Mouse (Mus musculus) heart, embryonic 16.5 days (tissue): ENCODE results near the gene Scamp1. TPM values are rescaled to one million over a fixed set of nuclear protein-coding genes. Genes with fewer than 3 reads are reported as not detected.

Source experiments
- ATAC-seq: fragments of 200-750 bp; cut with Nextera tagmentation; replicated peaks from 2 replicates; pipeline ENCODE4 v1.8.0; 2017; ENCODE audit warnings: moderate number of reproducible peaks; ENCODE audit not compliant: insufficient read depth, low FRiP score; ENCODE audit errors: extremely low read depth
- H3K27ac ChIP-seq: fragments of 300-500 bp; sonication (generic); 2 replicates; pipeline ENCODE4 v1.5.1; 2014; ENCODE audit warnings: mild to moderate bottlenecking, low read length, control low read depth, moderate library complexity
- H3K27me3 ChIP-seq: fragments of 300-500 bp; sonication (generic); 2 replicates; pipeline ENCODE4 v1.6.1; 2014; ENCODE audit warnings: low read length, mixed read lengths; ENCODE audit not compliant: control insufficient read depth, insufficient read depth
- H3K36me3 ChIP-seq: fragments of 300-500 bp; sonication (generic); 2 replicates; pipeline ENCODE4 v1.6.1; 2014; ENCODE audit not compliant: control insufficient read depth, insufficient read depth
- H3K4me1 ChIP-seq: fragments of 300-500 bp; sonication (generic); 2 replicates; pipeline ENCODE4 v1.6.1; 2014; ENCODE audit warnings: low read length, mixed read lengths; ENCODE audit not compliant: control insufficient read depth, insufficient read depth
- H3K4me2 ChIP-seq: fragments of 300-500 bp; sonication (generic); 2 replicates; pipeline ENCODE4 v1.6.1; 2014; ENCODE audit warnings: low read depth, mild to moderate bottlenecking, control low read depth, low read length
- H3K4me3 ChIP-seq: fragments of 300-500 bp; sonication (generic); 2 replicates; pipeline ENCODE4 v1.5.1; 2014; ENCODE audit warnings: mild to moderate bottlenecking, control low read depth, low read length
- H3K9ac ChIP-seq: fragments of 300-500 bp; sonication (generic); 2 replicates; pipeline ENCODE4 v1.6.1; 2014; ENCODE audit warnings: low read length, control low read depth
- H3K9me3 ChIP-seq: fragments of 300-500 bp; sonication (generic); replicated peaks from 2 replicates; pipeline ENCODE4 v1.6.1; 2016; ENCODE audit warnings: low read length; ENCODE audit not compliant: control insufficient read depth
- WGBS: fragments of 180-500 bp; shearing (Covaris S2); extraction: QIAGEN DNeasy Blood & Tissue Kit; methylation state at CpG from one replicate; pipeline ENCODE4 v1.1.7; 2014; 5-methylcytosine and 5-hydroxymethylcytosine counted together
- polyA plus RNA-seq: library from polyadenylated mRNA; unstranded; fragments of >200 nt; fragmentation: Nextera tagmentation; extraction: Ambion mirVana; gene quantifications from 2 replicates; pipeline ENCODE4 v1.2.1, GENCODE M21; 2015

Scamp1 gene
- polyA plus RNA-seq, 1 experiment from 2014 or later: 25.9 TPM

DNA sequence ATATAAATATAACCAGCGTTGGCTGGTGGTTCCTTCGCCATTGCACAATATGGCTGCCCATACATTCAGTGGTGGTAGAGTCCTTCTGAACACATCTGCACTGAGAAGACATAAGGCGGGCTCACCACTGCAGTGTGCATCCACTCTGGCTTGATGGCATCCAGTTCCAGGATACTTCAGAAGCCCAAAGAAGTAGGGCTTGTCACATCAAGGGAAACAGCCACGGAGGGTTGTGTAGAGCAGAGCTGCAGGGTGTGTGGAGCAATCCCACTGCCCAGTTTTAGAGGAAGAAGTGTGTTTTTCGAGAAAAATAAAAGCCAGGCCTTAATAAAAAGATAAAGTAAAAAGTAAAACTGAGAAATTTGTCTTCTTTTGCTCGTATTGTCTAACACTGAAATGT, 87.0 kb downstream of the Scamp1 start:
- 86% methylated on average over 6 of the region's 6 CpGs for WGBS
- no peak overlapping the region for H3K4me2 ChIP-seq

DNA sequence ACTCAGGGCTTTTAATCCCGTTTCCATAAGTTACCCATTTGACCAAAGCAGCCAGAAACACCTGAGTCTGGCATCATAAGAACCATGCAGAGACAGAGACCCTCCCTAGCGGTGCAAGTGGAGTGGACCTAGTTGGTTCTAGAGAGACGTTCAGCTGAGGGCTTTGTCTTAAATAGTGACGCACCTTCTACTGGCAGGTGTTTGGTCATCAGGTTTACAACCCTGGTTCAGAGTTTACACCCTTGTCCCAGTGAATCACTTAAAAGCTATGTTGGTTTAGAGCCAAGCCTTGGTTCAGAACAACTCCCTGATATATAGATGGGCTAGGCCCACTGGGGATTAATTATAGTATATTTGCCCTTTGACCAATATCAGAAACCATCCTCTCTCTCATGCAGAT, 92.4 kb downstream of the Scamp1 start:
- Histone ChIP-seq H3K36me3 (peaks cover 3% of the 10 kb centered on the region; the same call in 1 of the 2 replicates), H3K27me3 (no peaks in the 10 kb centered on the region), H3K27ac (no peak overlapping the region), H3K4me2 (no peak overlapping the region), H3K9me3 (no peaks in the 10 kb centered on the region), H3K4me3 (no peak overlapping the region), H3K4me1 (peaks cover 2% of the 10 kb centered on the region), H3K9ac (no peak overlapping the region)
- WGBS: 88% methylated on average over 4 of the region's 4 CpGs
- 0 out of 2 replicates have a peak, but pooled peaks have one; percentile 18 for ATAC-seq

More for the DNA sequence above, 87.0 kb downstream of the Scamp1 start:
- no peak for ATAC-seq
- Histone ChIP-seq H3K27ac (no peak overlapping the region), H3K9me3 (no peaks in the 10 kb centered on the region), H3K4me3 (no peak overlapping the region), H3K9ac (no peak overlapping the region), H3K36me3 (peaks cover 3% of the 10 kb centered on the region; the same call in 1 of the 2 replicates), H3K4me1 (0 out of 2 replicates have a peak, but pooled peaks cover 2% of the 10 kb centered on the region), H3K27me3 (no peaks in the 10 kb centered on the region)

DNA sequence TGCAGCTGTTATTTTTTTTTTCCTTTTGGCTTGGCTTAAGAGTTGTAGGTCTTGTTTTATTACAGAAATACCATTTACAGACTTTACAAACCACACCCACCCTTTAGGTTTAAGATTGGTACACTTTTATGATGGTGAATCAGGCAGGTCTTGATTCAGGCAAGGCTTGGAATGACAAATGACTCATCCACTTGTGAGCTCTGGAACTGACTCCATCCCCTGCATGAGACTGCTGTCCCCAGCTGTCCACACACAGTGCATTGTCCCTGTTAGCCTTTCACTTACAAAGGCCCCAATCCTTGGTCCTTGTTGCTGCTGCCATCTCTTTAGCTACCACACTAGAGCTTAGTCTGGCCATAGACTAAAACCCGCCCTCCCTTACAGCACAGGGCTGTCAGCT, 95.3 kb downstream of the Scamp1 start:
- WGBS: 91% methylated on average over 1 of the region's 1 CpGs
- H3K9me3 ChIP-seq: no peaks in the 10 kb centered on the region

DNA sequence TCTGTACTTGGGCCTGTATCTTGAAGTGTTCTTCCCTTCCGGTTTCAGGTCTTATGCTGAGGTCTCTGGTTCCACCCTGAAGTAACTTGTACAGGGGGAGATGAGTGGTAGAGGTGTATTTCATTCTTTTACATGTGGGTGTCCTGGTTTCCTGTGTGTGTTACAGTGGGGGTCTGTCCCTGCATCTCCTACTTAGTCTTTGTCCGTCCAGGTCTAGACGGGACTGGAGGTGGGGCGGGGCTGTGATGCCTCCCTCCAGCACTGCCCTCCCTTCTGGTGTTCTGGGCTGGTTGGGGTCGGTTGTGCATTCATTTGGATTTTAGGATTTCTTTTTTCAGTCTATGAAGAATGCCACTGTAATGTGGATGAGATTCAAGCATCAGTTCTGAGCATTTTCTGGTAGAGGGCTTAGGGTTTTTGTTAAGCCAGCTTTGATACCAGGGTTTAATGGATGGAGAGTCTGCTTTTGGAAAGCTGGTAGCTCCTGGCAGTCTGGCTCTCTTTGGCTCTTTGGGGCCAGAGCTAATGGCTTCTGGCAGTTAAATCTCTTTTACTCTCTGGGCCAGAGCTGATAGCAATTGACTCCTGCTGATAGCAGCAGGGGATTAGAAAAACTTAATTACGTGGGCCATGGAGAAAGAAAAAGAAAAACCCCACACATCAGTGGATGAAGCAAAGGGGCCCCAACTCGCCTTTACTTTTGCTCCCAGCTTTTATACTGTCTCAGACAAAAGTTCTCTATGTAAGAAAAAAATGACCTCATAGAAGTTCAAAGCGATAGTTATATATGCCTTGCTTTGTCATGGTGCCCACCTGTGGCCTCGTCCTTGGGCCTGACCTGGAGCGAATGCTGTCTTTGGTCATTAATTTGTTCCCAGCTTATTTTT, 97.2 kb downstream of the Scamp1 start:
- H3K4me2 ChIP-seq: no peak overlapping the region
- 61% methylated on average over 10 of the region's 10 CpGs for WGBS
- H3K4me1 ChIP-seq: peaks cover 15% of the 10 kb centered on the region

More for the DNA sequence above, 95.3 kb downstream of the Scamp1 start:
- no peak overlapping the region for H3K4me3 ChIP-seq
- no peaks in the 10 kb centered on the region for H3K27me3 ChIP-seq
- ATAC-seq: no peak
- peaks cover 4% of the 10 kb centered on the region for H3K4me1 ChIP-seq
- H3K36me3 ChIP-seq: no peaks in the 10 kb centered on the region
- no peak overlapping the region for H3K4me2 ChIP-seq
- no peak overlapping the region for H3K27ac ChIP-seq
- H3K9ac ChIP-seq: no peak overlapping the region

DNA sequence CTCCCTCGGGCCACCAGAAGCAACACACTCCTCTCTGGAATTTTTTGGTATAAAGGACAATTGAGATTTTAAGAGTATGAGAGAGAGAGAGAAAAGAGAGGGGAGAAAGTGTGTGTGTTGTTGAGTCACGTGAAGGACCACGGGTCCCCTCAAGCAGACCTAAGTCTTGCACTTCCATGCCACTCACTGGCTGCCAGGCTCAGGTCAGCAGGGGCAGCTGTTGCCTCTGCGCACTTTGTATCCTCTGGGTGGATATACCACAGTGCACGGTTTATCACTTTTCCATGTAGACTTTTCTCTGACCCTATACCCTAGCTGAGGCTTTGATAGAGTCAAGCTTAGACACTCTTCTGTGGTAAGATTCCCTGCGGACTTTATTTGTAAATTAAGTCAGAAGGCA, 100.0 kb downstream of the Scamp1 start:
- 84% methylated on average over 5 of the region's 6 CpGs for WGBS
- Histone ChIP-seq H3K9me3 (no peaks in the 10 kb centered on the region), H3K9ac (no peak overlapping the region), H3K27me3 (no peaks in the 10 kb centered on the region), H3K4me3 (no peak overlapping the region), H3K27ac (no peak overlapping the region), H3K4me1 (peaks cover 13% of the 10 kb centered on the region), H3K4me2 (no peak overlapping the region), H3K36me3 (no peaks in the 10 kb centered on the region)
- no peak for ATAC-seq

More for the DNA sequence above, 97.2 kb downstream of the Scamp1 start:
- no peaks in the 10 kb centered on the region for H3K9me3 ChIP-seq
- H3K27me3 ChIP-seq: no peaks in the 10 kb centered on the region
- ATAC-seq: no peak
- no peak overlapping the region for H3K27ac ChIP-seq
- no peak overlapping the region for H3K4me3 ChIP-seq
- no peak overlapping the region for H3K9ac ChIP-seq
- no peaks in the 10 kb centered on the region for H3K36me3 ChIP-seq

DNA sequence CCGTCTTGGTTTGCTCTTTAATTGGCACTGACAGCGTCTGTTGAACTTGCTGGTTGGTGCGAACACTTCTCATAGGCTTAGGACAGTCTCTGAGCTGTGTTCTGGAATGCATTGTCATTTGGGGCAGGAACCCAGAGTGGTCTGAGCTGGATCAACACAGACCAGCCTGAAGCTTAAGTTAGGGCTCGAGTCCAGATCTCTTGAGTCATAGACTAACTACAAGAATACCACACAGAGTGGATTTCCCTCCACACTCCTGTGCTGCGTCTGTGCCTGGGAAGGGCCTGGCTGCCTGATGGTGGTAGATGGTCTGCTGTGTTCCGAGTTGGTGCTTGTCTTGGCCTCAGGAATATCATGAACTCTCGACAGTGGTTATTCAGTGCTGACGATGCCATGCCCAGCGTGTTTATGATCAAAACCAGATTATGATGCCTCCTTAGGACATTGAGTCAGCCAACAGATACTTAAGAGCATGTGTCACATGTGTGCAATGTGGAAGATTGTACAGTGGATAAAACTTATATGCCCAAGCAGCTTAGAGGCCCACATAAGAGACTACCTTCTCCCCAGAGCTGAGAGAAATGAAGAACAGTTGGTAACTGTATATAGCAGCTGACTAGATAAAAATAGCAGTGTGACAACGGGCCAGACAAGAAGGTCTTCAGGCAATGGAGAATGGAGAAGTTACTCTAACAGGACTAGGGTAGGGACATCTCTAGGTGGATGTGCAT, 100.8 kb downstream of the Scamp1 start:
- Histone ChIP-seq H3K36me3 (no peaks in the 10 kb centered on the region), H3K4me2 (no peak overlapping the region), H3K27me3 (no peaks in the 10 kb centered on the region), H3K9ac (no peak overlapping the region), H3K9me3 (no peaks in the 10 kb centered on the region), H3K27ac (peak overlapping the region; percentile 12; the same call in 1 of the 2 replicates), H3K4me1 (peaks cover 13% of the 10 kb centered on the region), H3K4me3 (no peak overlapping the region)
- no peak for ATAC-seq
- WGBS: 59% methylated on average over 10 of the region's 10 CpGs

DNA sequence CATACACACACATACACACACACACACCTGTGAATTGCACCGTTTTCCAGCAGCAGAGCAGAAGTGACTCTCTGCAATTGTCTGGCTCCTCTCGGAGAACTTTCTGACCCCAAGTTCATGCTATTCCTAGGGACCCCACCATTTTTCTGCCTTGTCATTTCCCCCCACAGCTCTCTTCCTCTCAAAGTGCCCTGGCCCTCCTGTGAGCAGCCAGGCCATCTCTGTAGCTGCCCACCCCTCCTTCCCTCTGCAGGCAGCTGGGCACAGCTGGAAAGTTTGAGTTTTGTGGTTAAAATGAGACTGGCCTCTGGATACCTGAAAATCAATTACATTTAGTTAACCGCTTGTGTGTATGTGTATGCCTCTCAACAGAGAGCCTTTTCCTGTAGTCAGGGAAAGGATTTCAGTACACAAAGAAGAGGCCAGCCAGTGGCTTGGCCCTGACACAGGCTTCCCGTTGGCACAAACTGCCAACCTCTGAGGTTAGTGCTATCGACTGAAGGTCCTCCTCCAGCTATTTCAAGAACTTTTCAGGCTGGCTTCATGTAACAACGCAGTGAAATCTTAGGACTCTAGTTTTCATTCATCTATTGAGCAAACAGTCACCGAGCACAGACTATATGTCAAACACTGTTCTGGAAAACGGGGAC, 102.2 kb downstream of the Scamp1 start:
- no peaks in the 10 kb centered on the region for H3K9me3 ChIP-seq
- no peak overlapping the region for H3K4me3 ChIP-seq
- H3K4me1 ChIP-seq: peaks cover 13% of the 10 kb centered on the region
- no peaks in the 10 kb centered on the region for H3K36me3 ChIP-seq
- no peak overlapping the region for H3K4me2 ChIP-seq
- no peak overlapping the region for H3K27ac ChIP-seq
- ATAC-seq: no peak
- no peaks in the 10 kb centered on the region for H3K27me3 ChIP-seq
- no peak overlapping the region for H3K9ac ChIP-seq
- WGBS: 71% methylated on average over 8 of the region's 8 CpGs

DNA sequence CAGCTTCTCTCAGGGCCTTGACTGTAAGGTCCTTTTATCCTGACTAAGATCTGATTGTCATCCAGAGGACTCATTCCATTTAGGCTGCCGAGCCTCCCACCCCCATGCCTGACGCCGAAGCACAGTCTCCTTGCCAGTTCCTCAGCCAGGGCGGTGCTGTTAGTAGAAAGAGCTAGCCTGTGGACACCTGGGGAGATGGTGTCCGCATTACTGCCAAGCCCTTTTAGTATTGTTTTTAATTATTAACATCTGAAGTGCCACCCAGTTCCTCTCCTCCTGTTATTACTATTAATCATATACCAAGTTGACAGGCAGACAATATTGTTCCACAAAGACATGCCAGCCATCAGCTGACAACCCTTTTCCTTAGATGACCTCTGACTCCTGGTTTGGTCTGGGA, 103.6 kb downstream of the Scamp1 start:
- no peak overlapping the region for H3K27ac ChIP-seq
- H3K4me1 ChIP-seq: peaks cover 16% of the 10 kb centered on the region
- H3K9ac ChIP-seq: no peak overlapping the region
- ATAC-seq: no peak
- no peaks in the 10 kb centered on the region for H3K27me3 ChIP-seq
- H3K36me3 ChIP-seq: no peaks in the 10 kb centered on the region
- H3K9me3 ChIP-seq: no peaks in the 10 kb centered on the region
- no peak overlapping the region for H3K4me3 ChIP-seq
- WGBS: 79% methylated on average over 5 of the region's 5 CpGs
- no peak overlapping the region for H3K4me2 ChIP-seq
